Mouse (Mus musculus) olfactory bulb, adult 2 months (tissue): ENCODE results near the gene Gabrr1.

Source experiments
- CTCF ChIP-seq: fragments of 200-500 bp; IDR thresholded peaks from 2 replicates; pipeline ENCODE4 v1.5.1; 2012; ENCODE audit warnings: low read depth, mild to moderate bottlenecking, low read length, moderate library complexity; ENCODE audit not compliant: insufficient read depth
- POLR2A ChIP-seq: fragments of 200-500 bp; IDR thresholded peaks from 2 replicates; pipeline ENCODE4 v1.6.1; 2012; ENCODE audit warnings: mild to moderate bottlenecking, low read depth, low read length, moderate library complexity; ENCODE audit not compliant: insufficient read depth

DNA sequence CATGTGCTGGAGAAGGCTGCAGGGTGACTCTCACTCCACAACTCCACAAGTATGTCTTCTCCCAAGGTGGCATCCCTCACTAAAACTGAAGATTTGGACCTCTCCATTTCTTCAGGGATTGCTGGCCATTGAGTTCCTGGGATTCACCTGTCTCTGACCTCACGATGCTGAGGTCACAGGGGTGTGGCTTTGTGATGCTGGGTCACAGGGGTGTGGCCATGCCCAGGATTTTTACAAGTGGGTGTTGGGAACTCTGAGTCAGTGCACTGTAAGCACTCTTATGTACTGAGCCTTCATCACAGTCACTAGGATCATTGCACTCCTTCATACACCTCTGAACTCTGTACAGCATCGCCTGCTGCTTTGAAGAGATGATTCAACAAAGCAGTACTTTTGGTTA, 75.2 kb downstream of the Gabrr1 start:
- TF ChIP-seq POLR2A, result no peak
- no peak for TF ChIP-seq CTCF
